Mouse (Mus musculus) spleen, adult 2 months (tissue): ENCODE data around the gene Ap5z1. TPM values are rescaled to one million over a fixed set of nuclear protein-coding genes. Genes with fewer than 3 reads are reported as not detected.

Source experiments
- DNase-seq, 2 experiments: peaks; one replicate each; pipeline versions ENCODE4 v3.0.0 to v3.0.0-alpha.2; 2012 to 2021; ENCODE audit warnings: low spot score in 2 of 2, low read depth in 1 of 2
- H3K27ac ChIP-seq: fragments of 200-500 bp; 2 replicates; pipeline ENCODE4 v1.5.1; 2012; ENCODE audit warnings: low read length, inconsistent platforms; ENCODE audit not compliant: insufficient read depth
- H3K27me3 ChIP-seq: fragments of 200-500 bp; 2 replicates; pipeline ENCODE4 v1.6.1; 2012; ENCODE audit warnings: mild to moderate bottlenecking, moderate library complexity, low read length, inconsistent platforms; ENCODE audit not compliant: control insufficient read depth, insufficient read depth
- H3K36me3 ChIP-seq: fragments of 200-500 bp; 2 replicates; pipeline ENCODE4 v1.6.1; 2012; ENCODE audit warnings: mild to moderate bottlenecking, low read length, inconsistent platforms; ENCODE audit not compliant: control insufficient read depth, insufficient read depth
- H3K4me1 ChIP-seq: fragments of 200-500 bp; 2 replicates; pipeline ENCODE4 v1.6.1; 2011; ENCODE audit warnings: inconsistent platforms; ENCODE audit not compliant: control insufficient read depth, insufficient read depth, insufficient read length
- H3K4me3 ChIP-seq: fragments of 200-500 bp; 2 replicates; pipeline ENCODE4 v1.5.1; 2011; ENCODE audit warnings: mild to moderate bottlenecking, inconsistent platforms; ENCODE audit not compliant: insufficient read depth, insufficient read length; ENCODE audit errors: extremely low read depth
- CTCF ChIP-seq: fragments of 200-500 bp; IDR thresholded peaks from 2 replicates; pipeline ENCODE4 v1.5.1; 2011; ENCODE audit warnings: mild to moderate bottlenecking, inconsistent platforms; ENCODE audit not compliant: insufficient read depth, insufficient read length, insufficient replicate concordance; ENCODE audit errors: extremely low read depth
- POLR2A ChIP-seq: fragments of 200-500 bp; IDR thresholded peaks from 2 replicates; pipeline ENCODE4 v1.6.1; 2011; ENCODE audit warnings: low read depth, low read length, inconsistent platforms
- WGBS: fragments of 180-500 bp; shearing (Covaris S2); methylation state at CpG from one replicate; pipeline ENCODE4 v1.1.7; 2018; 5-methylcytosine and 5-hydroxymethylcytosine counted together
- polyA plus RNA-seq: library from polyadenylated mRNA; depleted of rRNA; stranded (reverse); fragments of >200 nt; gene quantifications from 2 replicates; pipeline ENCODE4 v1.2.3, GENCODE M21; 2012

Ap5z1 gene
- polyA plus RNA-seq, 1 experiment, result 58.4 TPM

DNA sequence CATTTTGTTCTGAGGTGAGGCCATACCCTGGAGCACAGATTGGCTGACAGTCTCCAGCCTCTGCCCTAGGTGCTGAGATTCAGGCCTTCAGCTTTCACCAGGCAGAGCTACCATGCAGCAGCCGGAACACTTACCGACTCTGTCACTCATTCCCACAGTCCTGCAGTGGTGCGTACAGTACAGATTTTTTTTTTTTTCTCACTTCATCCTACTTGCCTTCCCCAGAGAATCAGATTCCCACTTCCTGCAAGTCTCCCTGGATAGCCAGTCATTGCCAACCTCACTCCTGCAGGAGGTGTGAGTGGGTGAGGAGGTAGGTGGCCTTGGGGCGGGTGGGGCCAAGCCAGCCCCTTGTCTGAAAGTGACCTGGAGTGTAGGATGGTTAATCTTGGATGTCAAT lies 43.4 kb upstream of the Ap5z1 start:
- Histone ChIP-seq H3K36me3 (peaks cover 5% of the 10 kb centered on the region), H3K4me1 (peaks cover 41% of the 10 kb centered on the region; the same call in 1 of the 2 replicates), H3K27me3 (no peaks in the 10 kb centered on the region), H3K27ac (no peak overlapping the region), H3K4me3 (no peak overlapping the region)
- no peak for DNase-seq
- WGBS, result 96% methylated on average over 4 of the region's 4 CpGs
- no peak for TF ChIP-seq CTCF
- no peak for TF ChIP-seq POLR2A

DNA sequence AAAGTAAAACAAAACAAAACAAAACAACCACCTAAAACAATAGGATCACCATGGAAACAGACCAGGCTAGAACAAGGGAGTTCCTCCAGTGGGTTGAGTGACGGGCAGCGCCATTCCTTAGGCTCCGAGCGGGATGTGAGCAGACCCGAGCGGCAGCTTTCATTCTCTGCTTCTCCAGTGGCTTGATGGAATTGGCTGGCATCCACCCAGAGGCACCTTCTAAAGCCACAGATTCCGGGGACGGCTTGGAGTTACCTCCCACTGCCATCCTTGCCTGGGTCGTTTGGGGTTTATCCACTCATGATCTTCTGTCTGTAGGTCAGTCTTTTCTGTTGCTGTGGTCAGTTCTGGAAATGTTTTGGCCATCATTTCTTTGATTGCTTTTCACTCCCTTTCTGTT lies 42.8 kb upstream of the Ap5z1 start:
- WGBS, result 90% methylated on average over 9 of the region's 9 CpGs
- H3K27ac ChIP-seq, result no peak overlapping the region
- peaks cover 40% of the 10 kb centered on the region; the same call in 1 of the 2 replicates for H3K4me1 ChIP-seq
- DNase-seq, result no peak
- no peak for TF ChIP-seq CTCF
- no peak overlapping the region for H3K4me3 ChIP-seq
- H3K27me3 ChIP-seq, result no peaks in the 10 kb centered on the region
- H3K36me3 ChIP-seq, result peaks cover 5% of the 10 kb centered on the region

DNA sequence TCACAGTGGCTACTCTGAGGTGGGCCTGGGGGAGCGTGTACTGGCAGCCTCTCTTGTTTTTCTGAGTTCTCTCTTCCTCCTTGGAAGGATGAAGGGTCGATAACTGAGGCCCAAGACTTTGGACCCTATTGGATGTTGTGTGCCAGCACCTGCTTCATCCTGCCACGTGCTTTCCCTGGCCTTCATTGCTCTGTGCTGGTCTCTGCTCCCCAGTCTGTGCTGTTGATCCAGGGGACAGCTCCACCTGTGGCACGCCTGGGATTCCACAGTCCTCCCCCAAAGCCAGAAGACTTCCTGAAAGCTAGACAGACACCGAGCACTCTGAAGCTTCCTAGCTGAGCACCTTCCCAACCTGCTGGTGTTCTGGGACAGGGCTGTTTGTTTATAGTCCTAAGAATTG lies 41.9 kb upstream of the Ap5z1 start:
- DNase-seq, result no peak
- Histone ChIP-seq H3K27ac (no peak overlapping the region), H3K4me3 (no peak overlapping the region), H3K36me3 (peaks cover 5% of the 10 kb centered on the region), H3K27me3 (no peaks in the 10 kb centered on the region), H3K4me1 (peaks cover 31% of the 10 kb centered on the region; the same call in 1 of the 2 replicates)
- WGBS, result 83% methylated on average over 5 of the region's 5 CpGs
- TF ChIP-seq POLR2A, result no peak
- no peak for TF ChIP-seq CTCF

DNA sequence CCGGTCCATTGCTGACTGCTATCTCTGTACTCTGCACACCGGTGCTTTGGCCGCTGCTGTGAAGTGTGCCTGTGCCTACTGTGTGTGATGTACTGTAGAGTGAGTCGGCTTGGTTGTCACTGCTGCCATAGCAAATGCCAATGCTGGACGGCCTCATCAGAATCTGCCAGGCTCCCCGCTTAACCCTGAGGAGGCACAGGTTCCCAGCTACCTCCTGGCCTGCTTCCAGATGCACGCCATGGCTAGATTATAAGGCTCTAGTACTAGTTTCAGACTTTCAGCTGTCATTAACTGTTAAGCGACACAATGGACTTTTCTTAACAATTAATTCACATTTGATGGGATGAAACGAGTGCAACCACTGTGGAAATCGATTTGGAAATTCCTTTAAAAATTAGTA lies 40.6 kb upstream of the Ap5z1 start:
- Histone ChIP-seq H3K27ac (no peak overlapping the region), H3K4me3 (no peak overlapping the region), H3K27me3 (no peaks in the 10 kb centered on the region), H3K36me3 (peaks cover 5% of the 10 kb centered on the region), H3K4me1 (peaks cover 22% of the 10 kb centered on the region; the same call in 1 of the 2 replicates)
- no peak for DNase-seq
- 88% methylated on average over 10 of the region's 10 CpGs for WGBS
- no peak for TF ChIP-seq CTCF
- TF ChIP-seq POLR2A, result no peak

DNA sequence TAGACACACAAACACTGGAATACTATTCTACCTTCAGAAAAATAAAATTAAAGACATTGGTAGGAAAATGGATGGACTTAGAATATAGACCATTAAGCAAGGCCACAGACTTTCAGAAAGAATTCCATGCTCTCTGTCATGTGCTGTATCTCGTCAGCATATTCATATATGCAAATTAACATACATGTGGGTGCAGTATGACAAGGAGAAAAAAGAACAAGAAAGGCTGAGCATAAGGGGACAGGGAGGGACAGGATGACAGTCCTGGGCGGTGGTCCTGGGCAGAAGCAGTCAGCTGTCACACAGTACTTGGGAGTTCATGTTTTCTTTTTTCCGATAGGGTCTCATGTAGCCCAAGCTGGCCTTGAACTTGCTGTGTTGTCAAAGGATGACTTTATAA lies 40.0 kb upstream of the Ap5z1 start:
- Histone ChIP-seq H3K27me3 (no peaks in the 10 kb centered on the region), H3K36me3 (peaks cover 5% of the 10 kb centered on the region), H3K27ac (no peak overlapping the region), H3K4me3 (no peak overlapping the region), H3K4me1 (peaks cover 22% of the 10 kb centered on the region; the same call in 1 of the 2 replicates)
- DNase-seq, result no peak
- WGBS, result 60% methylated on average over 3 of the region's 3 CpGs
- no peak for TF ChIP-seq POLR2A
- TF ChIP-seq CTCF, result no peak

DNA sequence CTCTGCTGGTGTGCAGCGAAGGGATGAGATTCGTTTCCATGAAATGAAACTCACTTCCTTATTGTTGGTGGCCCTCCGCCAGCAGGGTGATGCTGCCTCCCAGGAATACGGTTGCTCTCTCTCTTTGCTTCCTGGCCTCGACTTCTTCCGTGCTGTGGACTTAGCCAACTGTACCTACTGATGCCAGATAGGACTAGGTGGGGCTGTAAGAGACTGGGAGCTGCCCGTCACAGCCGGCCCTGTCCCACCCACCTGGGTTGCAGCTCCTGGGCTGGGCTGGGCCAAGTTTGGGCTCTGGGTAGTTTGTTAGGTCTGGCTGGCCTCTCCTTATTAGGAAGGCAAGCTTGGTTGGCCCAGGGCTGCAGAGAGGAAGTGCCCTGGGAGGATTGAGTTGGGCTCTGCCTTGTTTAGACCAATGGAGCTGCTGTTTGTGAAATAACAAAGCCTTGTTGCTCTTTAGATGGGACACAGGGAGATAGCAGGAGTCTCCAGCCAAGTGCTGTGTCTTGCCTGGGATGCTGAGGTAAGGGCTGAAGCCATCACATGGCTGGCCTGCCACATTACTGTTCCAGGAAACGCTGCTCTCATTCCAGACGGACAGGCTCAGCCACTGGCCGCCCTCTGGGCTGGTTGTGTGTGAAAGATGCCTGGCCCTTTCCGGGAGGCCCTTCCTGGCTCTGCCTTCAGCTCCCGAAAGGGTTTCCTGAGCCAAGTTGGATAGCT lies 39.0 kb upstream of the Ap5z1 start:
- peak overlapping the region; percentile 66 for H3K27ac ChIP-seq
- H3K4me1 ChIP-seq, result peaks cover 22% of the 10 kb centered on the region; the same call in 1 of the 2 replicates
- no peak for TF ChIP-seq POLR2A
- TF ChIP-seq CTCF, result no peak
- no peak for DNase-seq
- 67% methylated on average over 13 of the region's 13 CpGs for whole genome bisulfite sequencing
- H3K4me3 ChIP-seq, result no peak overlapping the region
- peaks cover 3% of the 10 kb centered on the region for H3K36me3 ChIP-seq
- no peaks in the 10 kb centered on the region for H3K27me3 ChIP-seq

DNA sequence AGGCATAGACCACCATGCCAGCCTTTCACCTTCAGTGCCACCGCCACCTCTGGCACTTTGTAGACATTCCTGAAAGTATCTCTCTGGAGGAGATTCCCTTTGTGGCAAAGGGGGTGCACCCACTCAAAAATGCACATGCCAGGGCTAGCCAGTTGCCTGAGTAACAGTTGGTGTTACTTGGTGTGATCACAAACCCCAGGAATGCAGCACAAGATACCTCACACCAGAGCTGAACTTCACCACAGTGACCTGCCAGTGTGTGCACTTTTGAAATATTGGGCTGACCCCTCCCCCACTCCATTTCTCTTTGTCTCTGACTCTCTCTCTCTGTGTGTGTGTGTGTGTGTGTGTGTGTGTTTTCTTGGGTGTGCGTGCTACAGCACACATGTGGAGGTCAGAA lies 37.3 kb upstream of the Ap5z1 start:
- H3K36me3 ChIP-seq, result peaks cover 2% of the 10 kb centered on the region; the same call in 1 of the 2 replicates
- H3K27ac ChIP-seq, result no peak overlapping the region
- peaks cover 19% of the 10 kb centered on the region; the same call in 1 of the 2 replicates for H3K4me1 ChIP-seq
- no peak for DNase-seq
- no peaks in the 10 kb centered on the region for H3K27me3 ChIP-seq
- no peak overlapping the region for H3K4me3 ChIP-seq
- no peak for TF ChIP-seq POLR2A
- TF ChIP-seq CTCF, result no peak
- WGBS, result 88% methylated on average over 2 of the region's 2 CpGs
